Mouse (Mus musculus) stomach, postnatal 0 days (tissue): ENCODE data around the gene Krt82.
"Not testable (repeated sequence)": the region's sequence is repeated elsewhere in the genome, so short reads cannot be mapped to it uniquely, and the experiment has no call there.

Source experiments
- CTCF ChIP-seq: IDR thresholded peaks from 2 replicates; pipeline ENCODE4 v1.5.1; 2016; ENCODE audit warnings: antibody characterized with exemption, low read depth, mild to moderate bottlenecking, moderate library complexity
- EP300 ChIP-seq: optimal IDR thresholded peaks from 2 replicates; pipeline ENCODE3; 2016; ENCODE audit warnings: antibody characterized with exemption

- not testable (repeated sequence) for TF ChIP-seq CTCF, EP300
Measured at GRCm38 (mm10) chr15:101517161-101517560, 33.3 kb downstream of the Krt82 start, which contains the start of gene Gm49425.
